In the genomic region with DNA sequence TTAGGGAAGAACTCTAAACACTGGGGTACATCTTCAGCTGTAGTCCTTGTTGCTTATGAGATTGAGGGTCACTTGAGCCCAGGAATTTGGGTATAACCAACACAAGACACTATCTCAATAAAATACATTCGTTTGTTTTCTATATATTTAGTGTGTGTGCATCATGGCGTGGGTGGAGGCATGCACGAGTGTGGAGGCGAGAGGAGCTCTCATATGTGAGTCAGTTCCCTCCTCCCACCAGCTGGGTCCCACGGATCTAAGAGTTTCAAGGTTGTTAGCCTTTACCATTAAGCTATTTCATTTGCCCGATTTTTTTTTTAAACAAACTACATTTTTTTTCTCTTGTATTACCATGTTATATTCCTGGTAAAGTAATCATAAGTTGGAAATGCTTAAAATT, we compare ENCODE assay signal across 20 mouse cellular contexts. TPM values are rescaled to one million over a fixed set of nuclear protein-coding genes. Genes with fewer than 3 reads are reported as not detected.
"Had no signal": no experiment of that assay in that cellular context is flagged by ENCODE, and none has a peak within 500 bp of the region (broad histone marks: within the 10 kb centered on the region; RNA-seq: fewer than 3 reads in every experiment).

No protein-coding gene starts in this region.

- H3K36me3 ChIP-seq: intestine, embryonic 15.5 days; liver, embryonic 13.5 days; stomach, embryonic 15.5 days had no signal

- H3K4me1 ChIP-seq: intestine, embryonic 15.5 days; stomach, embryonic 15.5 days had no signal

- DNase-seq: kidney, adult 11 months; kidney, adult 9 months; kidney, postnatal 14 days; kidney, postnatal 4 days; layer of hippocampus, postnatal 36 days; liver, embryonic 13.5 days; lung, adult 2 months; lung, postnatal 14 days; midbrain, embryonic 14.5 days; right cerebral cortex, postnatal 14 days; spleen, adult 18-20 months; thymus, postnatal 25 days had no signal

- H3K27ac ChIP-seq: intestine, embryonic 15.5 days; liver, embryonic 13.5 days; stomach, embryonic 15.5 days had no signal

- H3K27me3 ChIP-seq: intestine, embryonic 15.5 days; stomach, embryonic 15.5 days had no signal

- H3K9ac ChIP-seq: intestine, embryonic 15.5 days; liver, embryonic 13.5 days; stomach, embryonic 15.5 days had no signal

- H3K4me3 ChIP-seq: intestine, embryonic 15.5 days; liver, embryonic 13.5 days; stomach, embryonic 15.5 days had no signal

- H3K9me3 ChIP-seq: intestine, embryonic 15.5 days; liver, embryonic 13.5 days; stomach, embryonic 15.5 days had no signal

RNA-seq across cellular contexts. Expression of gene Mybpc3, which starts 27.1 kb away (rescaled TPM):
- total RNA-seq: liver, adult 2 months; megakaryocyte progenitor cell, adult 5-6 weeks; midbrain, postnatal 0 days had no signal
- polyA plus RNA-seq: midbrain, embryonic 11.5 days; midbrain, embryonic 14.5 days; midbrain, postnatal 0 days; neural tube, embryonic 14.5 days had no signal

RNA-seq across cellular contexts. Expression of gene Rapsn, which starts 55.4 kb away (rescaled TPM):
- total RNA-seq: liver, adult 2 months; megakaryocyte-erythroid progenitor cell, adult 5-6 weeks had no signal
